Mouse (Mus musculus): Measurements from ENCODE around the gene Wdr83.

Gene Wdr83

GRCm38 (mm10) chr8:85080214-85080531 is 933 bp downstream of the Wdr83 start:
- no peak for DNase-seq (ENCODE audit: low read depth, low spot score)

GRCm38 (mm10) chr8:85076993-85077392 is 4.1 kb downstream of the Wdr83 start:
- DNase-seq (ENCODE audit: low read depth, low spot score), result peak; percentile 75

- peak; percentile 48 for DNase-seq (ENCODE audit: low read depth, low spot score)
These were observed 5.1 kb downstream of the Wdr83 start for GRCm38 (mm10) chr8:85076001-85076400.

GRCm38 (mm10) chr8:85074617-85075016 is 6.5 kb downstream of the Wdr83 start:
- DNase-seq (ENCODE audit: low read depth, low spot score), result no peak

- DNase-seq (ENCODE audit: low read depth, low spot score), result no peak
These were observed 6.9 kb downstream of the Wdr83 start for GRCm38 (mm10) chr8:85074167-85074566.

- no peak for DNase-seq (ENCODE audit: low read depth, low spot score)
These were observed 8.0 kb downstream of the Wdr83 start for GRCm38 (mm10) chr8:85073041-85073612.

- no peak for DNase-seq (ENCODE audit: low read depth, low spot score)
These were observed 8.7 kb downstream of the Wdr83 start for GRCm38 (mm10) chr8:85072364-85072929.

- peak; percentile 74 for DNase-seq (ENCODE audit: low read depth, low spot score)
These were observed 9.4 kb downstream of the Wdr83 start, which contains the start of gene Dhps for GRCm38 (mm10) chr8:85071514-85072281. Gene Dhps, plus strand, starts transcription at chr8:85071757.

- DNase-seq (ENCODE audit: low read depth, low spot score), result no peak
These were observed 10.1 kb downstream of the Wdr83 start for GRCm38 (mm10) chr8:85071041-85071440.

- no peak for DNase-seq (ENCODE audit: low read depth, low spot score)
These were observed 13.1 kb downstream of the Wdr83 start, which contains the start of gene Gm5741 for GRCm38 (mm10) chr8:85067982-85068381. Gene Gm5741, minus strand, starts transcription at chr8:85067982.

GRCm38 (mm10) chr8:85067155-85067554 is 14.0 kb downstream of the Wdr83 start:
- DNase-seq (ENCODE audit: low read depth, low spot score), result no peak

- DNase-seq (ENCODE audit: low read depth, low spot score), result no peak
These were observed 15.9 kb downstream of the Wdr83 start for GRCm38 (mm10) chr8:85065213-85065612.

- no peak for DNase-seq (ENCODE audit: low read depth, low spot score)
These were observed 18.5 kb downstream of the Wdr83 start for GRCm38 (mm10) chr8:85062603-85063002.

- peak; percentile 72 for DNase-seq (ENCODE audit: low read depth, low spot score)
These were observed 21.1 kb downstream of the Wdr83 start, which contains the start of gene Fbxw9 for GRCm38 (mm10) chr8:85059879-85060616. Gene Fbxw9, plus strand, starts transcription at chr8:85060055.

GRCm38 (mm10) chr8:85057367-85057766 is 23.7 kb downstream of the Wdr83 start:
- DNase-seq (ENCODE audit: low read depth, low spot score), result no peak

- DNase-seq (ENCODE audit: low read depth, low spot score), result no peak
These were observed 37.5 kb downstream of the Wdr83 start for GRCm38 (mm10) chr8:85043619-85044018.

GRCm38 (mm10) chr8:85037681-85038531 is 43.2 kb downstream of the Wdr83 start:
- peak; percentile 47 for DNase-seq (ENCODE audit: low read depth, low spot score)

- no peak for DNase-seq (ENCODE audit: low read depth, low spot score)
These were observed 43.8 kb downstream of the Wdr83 start for GRCm38 (mm10) chr8:85037366-85037680.

- DNase-seq (ENCODE audit: low read depth, low spot score), result peak; percentile 92
These were observed 44.3 kb downstream of the Wdr83 start, which contains the start of gene Tnpo2 for GRCm38 (mm10) chr8:85036718-85037365. Gene Tnpo2, plus strand, starts transcription at chr8:85036915.

GRCm38 (mm10) chr8:85036381-85036717 is 44.8 kb downstream of the Wdr83 start:
- no peak for DNase-seq (ENCODE audit: low read depth, low spot score)
